Mouse (Mus musculus): Measurements from ENCODE around the gene Tnfsfm13. TPM values are rescaled to one million over a fixed set of nuclear protein-coding genes. Genes with fewer than 3 reads are reported as not detected.

Tnfsfm13 gene
- polyA plus RNA-seq, 1 experiment from 2014 or later: 6.0 TPM

- Histone ChIP-seq H3K27ac (replicated peaks) (peak overlapping the region; percentile 96), H3K4me1 (peaks cover 25% of the 10 kb centered on the region), H3K27me3 (no peaks in the 10 kb centered on the region), H3K9ac (peak overlapping the region; percentile 37; the same call in 1 of the 2 replicates), H3K9me3 (replicated peaks) (no peaks in the 10 kb centered on the region), H3K4me2 (replicated peaks) (peak overlapping the region; percentile 48), H3K36me3 (peaks cover 54% of the 10 kb centered on the region), H3K4me3 (replicated peaks) (peak overlapping the region; percentile 56)
- WGBS: 72% methylated on average over 3 of the region's 3 CpGs
- no peak for ATAC-seq (ENCODE audit: insufficient number of reproducible peaks, low FRiP score, low TSS enrichment, low read depth)
These were observed 34.5 kb downstream of the Tnfsfm13 start for GRCm38 (mm10) chr11:69661221-69661881.

- ATAC-seq (ENCODE audit: insufficient number of reproducible peaks, low FRiP score, low TSS enrichment, low read depth): no peak
- no peaks in the 10 kb centered on the region for H3K27me3 ChIP-seq
- WGBS: 82% methylated on average over 15 of the region's 15 CpGs
- no peak overlapping the region for H3K27ac ChIP-seq (replicated peaks)
- peaks cover 36% of the 10 kb centered on the region for H3K36me3 ChIP-seq
- no peaks in the 10 kb centered on the region for H3K9me3 ChIP-seq (replicated peaks)
- peaks cover 36% of the 10 kb centered on the region for H3K4me1 ChIP-seq
- H3K4me2 ChIP-seq (replicated peaks): no peak overlapping the region
- H3K9ac ChIP-seq: no peak overlapping the region
- H3K4me3 ChIP-seq (replicated peaks): no peak overlapping the region
These were observed 38.4 kb downstream of the Tnfsfm13 start for GRCm38 (mm10) chr11:69657462-69657881.

DNA sequence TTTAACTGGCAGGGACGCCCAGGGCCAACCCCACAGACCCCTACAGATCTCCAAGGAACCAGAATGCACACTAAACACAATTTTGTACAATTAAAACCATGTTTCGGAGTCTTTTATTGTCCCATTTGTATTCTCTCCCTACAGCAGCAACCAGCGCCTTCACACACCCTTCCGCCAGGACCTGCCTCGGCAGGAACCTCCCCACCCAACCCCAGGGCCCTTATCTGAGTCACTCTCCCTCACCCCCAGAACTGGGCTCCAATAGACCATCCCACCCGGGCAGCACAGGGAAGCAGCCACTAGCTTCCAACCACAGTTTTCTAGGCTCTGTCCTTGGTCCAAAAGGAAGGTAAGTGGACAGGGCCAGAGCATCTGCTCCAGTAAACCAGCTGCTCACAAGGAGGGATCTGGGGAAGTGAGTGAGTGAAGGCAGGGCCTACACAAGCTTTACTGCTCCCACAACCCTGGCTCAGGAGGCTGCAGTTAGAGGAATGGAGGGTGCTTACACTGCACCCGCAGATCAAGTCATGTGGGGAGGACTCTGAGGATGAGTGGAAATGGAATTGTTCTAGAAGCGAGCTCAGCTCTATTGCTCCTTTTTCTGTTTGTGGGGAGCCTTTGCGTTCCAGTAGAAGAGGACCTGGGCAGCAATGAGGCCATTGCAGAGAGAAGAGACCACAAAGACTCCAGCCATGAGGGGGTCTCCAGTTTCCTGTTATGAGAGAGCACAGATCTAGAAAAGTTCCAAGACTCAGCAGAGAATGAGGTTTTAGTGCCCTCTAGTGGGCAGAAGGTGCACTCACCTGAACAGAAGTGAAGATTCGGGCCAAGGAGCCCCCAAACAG, 39.1 kb downstream of the Tnfsfm13 start:
- H3K9me3 ChIP-seq (replicated peaks): no peaks in the 10 kb centered on the region
- no peak overlapping the region for H3K9ac ChIP-seq
- peaks cover 42% of the 10 kb centered on the region for H3K36me3 ChIP-seq
- peak overlapping the region; percentile 80 for H3K27ac ChIP-seq (replicated peaks)
- H3K27me3 ChIP-seq: no peaks in the 10 kb centered on the region
- H3K4me1 ChIP-seq: peaks cover 36% of the 10 kb centered on the region
- H3K4me2 ChIP-seq (replicated peaks): peak overlapping the region; percentile 27; the same call in 1 of the 2 replicates
- H3K4me3 ChIP-seq (replicated peaks): peak overlapping the region; percentile 12; the same call in 1 of the 2 replicates
- WGBS: 66% methylated on average over 10 of the region's 10 CpGs
- ATAC-seq (ENCODE audit: insufficient number of reproducible peaks, low FRiP score, low TSS enrichment, low read depth): no peak

DNA sequence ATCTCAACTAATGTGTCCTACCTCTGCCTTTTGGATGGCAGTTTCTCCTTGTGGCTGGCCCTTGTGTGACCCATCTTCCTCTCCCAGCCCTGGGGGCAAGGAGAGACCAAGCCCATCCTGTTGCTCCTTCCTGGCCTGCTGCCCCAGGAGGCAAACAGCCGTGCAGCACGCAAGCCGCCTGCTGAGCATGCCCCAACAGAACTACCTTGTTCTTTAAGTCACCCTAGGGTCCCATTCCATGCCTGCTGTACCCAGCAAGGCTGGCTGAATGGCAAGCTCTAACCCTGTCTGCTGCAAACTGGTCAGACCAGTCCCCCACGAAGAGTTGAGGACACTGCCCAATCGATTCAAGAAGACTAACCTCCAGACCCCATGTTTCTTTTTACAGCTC, 39.8 kb downstream of the Tnfsfm13 start:
- ATAC-seq (ENCODE audit: insufficient number of reproducible peaks, low FRiP score, low TSS enrichment, low read depth): no peak
- WGBS: 52% methylated on average over 5 of the region's 5 CpGs
- Histone ChIP-seq H3K4me2 (replicated peaks) (peak overlapping the region; percentile 27), H3K4me1 (peaks cover 29% of the 10 kb centered on the region), H3K9me3 (replicated peaks) (no peaks in the 10 kb centered on the region), H3K36me3 (peaks cover 50% of the 10 kb centered on the region), H3K27ac (replicated peaks) (peak overlapping the region; percentile 80), H3K27me3 (no peaks in the 10 kb centered on the region), H3K4me3 (replicated peaks) (peak overlapping the region; percentile 12; the same call in 1 of the 2 replicates), H3K9ac (no peak overlapping the region)

DNA sequence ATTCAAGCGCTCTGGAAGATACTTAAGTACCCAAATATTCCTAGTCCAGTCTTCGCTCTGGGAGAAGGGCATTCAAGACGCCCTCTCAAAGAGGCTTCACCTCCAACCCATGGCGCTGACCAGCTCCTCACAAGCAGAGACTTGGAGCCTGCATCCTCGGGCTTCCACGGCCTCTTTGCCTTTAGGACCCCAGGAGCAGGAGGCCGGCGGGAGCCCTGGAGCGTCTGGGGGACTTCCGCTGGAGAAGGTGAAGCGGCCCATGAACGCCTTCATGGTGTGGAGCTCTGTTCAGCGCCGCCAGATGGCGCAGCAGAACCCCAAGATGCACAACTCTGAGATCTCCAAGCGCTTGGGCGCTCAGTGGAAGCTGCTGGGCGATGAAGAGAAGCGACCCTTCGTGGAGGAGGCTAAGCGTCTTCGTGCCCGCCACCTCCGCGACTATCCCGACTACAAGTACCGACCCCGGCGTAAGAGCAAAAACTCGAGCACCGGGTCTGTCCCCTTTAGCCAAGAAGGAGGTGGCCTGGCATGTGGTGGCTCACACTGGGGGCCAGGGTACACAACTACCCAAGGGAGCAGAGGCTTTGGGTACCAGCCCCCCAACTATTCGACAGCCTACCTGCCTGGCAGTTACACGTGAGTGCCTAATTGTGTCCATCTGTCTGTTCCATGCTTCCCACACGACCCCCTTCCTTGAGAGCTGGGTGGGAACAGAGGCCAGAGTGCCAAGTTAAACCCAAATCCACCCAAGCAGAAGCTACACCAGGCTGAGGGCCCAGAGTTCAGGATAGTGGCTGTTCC, 40.4 kb downstream of the Tnfsfm13 start, which contains the start of gene Sox15:
Gene Sox15, plus strand, starts transcription at position 51 of the 801 bp plus-strand sequence.
- H3K4me2 ChIP-seq (replicated peaks): peak within 1 kb of the TSS; percentile 27
- H3K9ac ChIP-seq: no peak within 1 kb of the TSS
- 15% methylated on average over 34 of the region's 34 CpGs for WGBS
- no peaks in the 10 kb centered on the region for H3K9me3 ChIP-seq (replicated peaks)
- H3K36me3 ChIP-seq: peaks cover 56% of the 10 kb centered on the region
- H3K4me3 ChIP-seq (replicated peaks): peak within 1 kb of the TSS; percentile 18
- H3K27me3 ChIP-seq: no peaks in the 10 kb centered on the region
- peak; percentile 77 for ATAC-seq (ENCODE audit: insufficient number of reproducible peaks, low FRiP score, low TSS enrichment, low read depth)
- H3K4me1 ChIP-seq: peaks cover 29% of the 10 kb centered on the region
- peak within 1 kb of the TSS; percentile 80 for H3K27ac ChIP-seq (replicated peaks)

DNA sequence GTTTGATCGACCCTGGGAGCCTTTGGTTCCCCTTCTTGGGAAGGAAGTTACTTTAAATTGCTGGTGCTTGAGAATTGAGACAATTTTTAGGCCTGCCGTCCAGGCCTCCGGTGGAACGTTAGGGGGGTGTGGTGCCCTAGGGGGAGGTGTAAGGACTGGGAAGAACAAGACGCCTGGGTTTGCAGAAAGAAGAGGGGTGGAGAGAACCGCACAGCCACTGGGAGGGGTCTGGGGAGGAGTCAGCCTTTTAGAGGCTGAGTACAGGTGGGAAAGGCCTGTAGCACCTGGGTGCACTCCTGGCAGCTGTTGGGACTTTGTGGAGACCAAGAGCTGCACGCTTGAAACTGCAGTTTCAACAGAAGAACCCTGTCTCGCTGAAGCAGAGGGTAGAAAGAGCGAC, 41.1 kb downstream of the Tnfsfm13 start:
- no peak overlapping the region for H3K9ac ChIP-seq
- WGBS: 23% methylated on average over 9 of the region's 9 CpGs
- ATAC-seq (ENCODE audit: insufficient number of reproducible peaks, low FRiP score, low TSS enrichment, low read depth): no peak
- H3K27ac ChIP-seq (replicated peaks): peak overlapping the region; percentile 80
- H3K9me3 ChIP-seq (replicated peaks): no peaks in the 10 kb centered on the region
- H3K4me2 ChIP-seq (replicated peaks): peak overlapping the region; percentile 27
- H3K36me3 ChIP-seq: peaks cover 63% of the 10 kb centered on the region
- H3K27me3 ChIP-seq: no peaks in the 10 kb centered on the region
- H3K4me3 ChIP-seq (replicated peaks): peak overlapping the region; percentile 18; the same call in 1 of the 2 replicates
- peaks cover 29% of the 10 kb centered on the region for H3K4me1 ChIP-seq

GRCm38 (mm10) chr11:69653399-69653798, 42.5 kb downstream of the Tnfsfm13 start:
- Histone ChIP-seq H3K4me3 (replicated peaks) (no peak overlapping the region), H3K9me3 (replicated peaks) (no peaks in the 10 kb centered on the region), H3K36me3 (peaks cover 66% of the 10 kb centered on the region), H3K4me1 (peaks cover 29% of the 10 kb centered on the region), H3K9ac (no peak overlapping the region), H3K4me2 (replicated peaks) (no peak overlapping the region), H3K27me3 (no peaks in the 10 kb centered on the region), H3K27ac (replicated peaks) (peak overlapping the region; percentile 23)
- WGBS: 55% methylated on average over 5 of the region's 5 CpGs
- no peak for ATAC-seq (ENCODE audit: insufficient number of reproducible peaks, low FRiP score, low TSS enrichment, low read depth)

DNA sequence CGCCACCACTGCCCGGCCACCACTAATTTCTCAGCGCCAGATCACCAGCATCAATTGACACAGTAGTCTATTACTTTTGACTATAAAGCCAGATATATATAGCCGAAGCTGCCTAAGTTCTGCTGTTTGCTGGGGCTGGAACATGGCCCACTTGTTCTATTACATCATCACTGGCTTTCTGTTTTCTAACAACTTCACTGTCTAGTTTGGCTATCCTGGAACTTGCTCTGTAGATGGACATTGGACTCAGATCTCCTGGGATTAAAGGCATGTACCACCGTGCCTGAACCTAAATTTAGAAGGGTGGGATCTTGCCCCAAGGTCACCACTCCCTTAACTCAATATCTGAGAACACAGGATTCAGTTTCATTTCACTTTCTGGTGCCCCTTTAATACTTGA, 50.0 kb downstream of the Tnfsfm13 start:
- Histone ChIP-seq H3K27me3 (no peaks in the 10 kb centered on the region), H3K36me3 (peaks cover 96% of the 10 kb centered on the region), H3K9ac (no peak overlapping the region), H3K4me2 (replicated peaks) (no peak overlapping the region), H3K9me3 (replicated peaks) (no peaks in the 10 kb centered on the region), H3K4me3 (replicated peaks) (no peak overlapping the region), H3K27ac (replicated peaks) (no peak overlapping the region), H3K4me1 (no peaks in the 10 kb centered on the region)
- ATAC-seq (ENCODE audit: insufficient number of reproducible peaks, low FRiP score, low TSS enrichment, low read depth): no peak
- 85% methylated on average over 5 of the region's 5 CpGs for WGBS

DNA sequence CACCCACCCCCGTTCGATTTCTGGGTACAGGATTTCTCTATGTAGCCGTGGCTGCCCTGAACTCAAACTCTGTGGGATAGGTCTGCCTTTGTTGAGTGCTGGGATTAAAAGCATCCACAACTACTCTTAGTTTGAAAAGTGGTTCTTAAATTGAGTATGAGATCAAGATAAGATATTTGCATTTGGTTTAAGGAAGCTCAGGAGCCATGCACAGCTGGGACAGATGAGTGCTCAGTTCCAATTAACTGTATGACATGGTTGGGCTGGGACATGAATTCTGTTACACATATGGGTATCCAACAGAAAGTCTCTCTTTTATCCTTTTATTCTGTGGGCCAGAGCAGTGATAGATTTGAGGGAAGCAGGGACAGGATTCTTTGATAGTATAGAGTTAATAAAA, 60.4 kb downstream of the Tnfsfm13 start:
- Histone ChIP-seq H3K9ac (no peak overlapping the region), H3K4me2 (replicated peaks) (no peak overlapping the region; the same call in 1 of the 2 replicates), H3K27me3 (no peaks in the 10 kb centered on the region), H3K36me3 (peaks cover 16% of the 10 kb centered on the region), H3K27ac (replicated peaks) (no peak overlapping the region), H3K9me3 (replicated peaks) (no peaks in the 10 kb centered on the region), H3K4me1 (peaks cover 19% of the 10 kb centered on the region), H3K4me3 (replicated peaks) (no peak overlapping the region)
- ATAC-seq (ENCODE audit: insufficient number of reproducible peaks, low FRiP score, low TSS enrichment, low read depth): no peak
- WGBS: 74% methylated on average over 3 of the region's 3 CpGs

DNA sequence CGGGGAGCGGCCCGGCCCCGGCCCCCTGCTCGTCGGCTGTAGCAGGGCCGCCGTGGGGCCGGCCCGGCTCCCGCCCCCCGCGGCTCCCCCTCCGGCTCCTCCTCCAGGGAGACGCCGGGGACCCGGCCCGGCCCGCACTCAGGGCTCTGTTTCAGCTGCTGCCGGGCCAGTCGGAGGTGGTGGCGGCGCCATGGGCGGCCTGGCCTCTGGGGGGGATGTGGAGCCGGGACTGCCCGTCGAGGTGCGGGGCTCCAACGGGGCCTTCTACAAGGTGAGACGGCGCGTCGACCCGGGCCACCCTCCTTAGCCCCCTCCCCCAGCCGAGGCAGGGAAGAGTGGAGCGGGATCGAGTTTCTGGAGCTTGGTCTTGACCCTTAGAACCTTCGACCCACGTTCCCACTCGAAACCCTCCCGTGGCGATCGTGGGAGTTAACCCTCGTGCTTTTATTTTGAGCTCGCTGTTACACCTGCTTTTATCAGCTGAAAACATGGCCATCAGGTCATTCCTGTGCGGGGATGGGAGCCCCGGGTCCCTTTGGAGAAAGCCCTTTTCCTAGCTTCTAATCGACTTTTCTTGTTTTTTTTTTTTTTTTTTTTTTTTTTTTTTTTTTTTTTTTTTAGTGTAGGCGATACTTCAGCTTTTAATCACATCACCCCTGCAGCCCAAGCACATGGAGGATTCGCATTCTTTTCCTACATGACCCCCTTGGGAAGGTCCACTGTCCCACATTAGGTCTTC, 62.6 kb downstream of the Tnfsfm13 start:
- Histone ChIP-seq H3K9ac (peak overlapping the region; percentile 88), H3K27ac (replicated peaks) (peak overlapping the region; percentile 97), H3K4me3 (replicated peaks) (peak overlapping the region; percentile 71), H3K4me2 (replicated peaks) (peak overlapping the region; percentile 60), H3K4me1 (peaks cover 19% of the 10 kb centered on the region), H3K36me3 (peaks cover 7% of the 10 kb centered on the region; the same call in 1 of the 2 replicates), H3K27me3 (no peaks in the 10 kb centered on the region), H3K9me3 (replicated peaks) (no peaks in the 10 kb centered on the region)
- 2% methylated on average over 42 of the region's 50 CpGs for WGBS
- peak; percentile 71 for ATAC-seq (ENCODE audit: insufficient number of reproducible peaks, low FRiP score, low TSS enrichment, low read depth)
